Mouse (Mus musculus) MEL (cell line): ENCODE measurements around the gene Phlda2. TPM values are rescaled to one million over a fixed set of nuclear protein-coding genes. Genes with fewer than 3 reads are reported as not detected.

Experiments
- DNase-seq: peaks from one replicate; pipeline ENCODE4 v3.0.0; 2011; ENCODE audit warnings: low read depth, low spot score
- H3K27ac ChIP-seq: 2 replicates; pipeline ENCODE4 v1.5.1; 2012; ENCODE audit warnings: low read depth, mild to moderate bottlenecking, control low read depth, low read length, moderate library complexity; ENCODE audit not compliant: control insufficient read depth
- H3K27me3 ChIP-seq, 2 experiments: fragments of 150-350 bp in 1 of 2; sonication (generic) in 1 of 2; 2 replicates each; pipeline ENCODE4 v1.6.1; 2012; ENCODE audit warnings: low read length in 2 of 2, mild to moderate bottlenecking in 2 of 2, improper control_type of control experiment in 1 of 2, moderate library complexity in 1 of 2; ENCODE audit not compliant: insufficient read depth in 2 of 2, control insufficient read depth in 1 of 2
- H3K36me3 ChIP-seq, 2 experiments: 2 replicates each; pipeline ENCODE4 v1.6.1; 2012 to 2014; ENCODE audit warnings: low read length in 2 of 2, improper control_type of control experiment in 1 of 2, inconsistent platforms in 1 of 2, mild to moderate bottlenecking in 1 of 2; ENCODE audit not compliant: insufficient read depth in 2 of 2, control insufficient read depth in 1 of 2
- H3K4me1 ChIP-seq, 2 experiments: fragments of 150-350 bp in 1 of 2; sonication (generic) in 1 of 2; 2 replicates each; pipeline ENCODE4 v1.6.1; 2012; ENCODE audit warnings: low read length in 2 of 2, improper control_type of control experiment in 1 of 2, mild to moderate bottlenecking in 1 of 2; ENCODE audit not compliant: insufficient read depth in 2 of 2, control insufficient read depth in 1 of 2
- H3K4me3 ChIP-seq, 2 experiments: fragments of 150-350 bp in 1 of 2; sonication (generic) in 1 of 2; 2 replicates each; pipeline ENCODE4 v1.5.1; 2012; ENCODE audit warnings: low read depth in 2 of 2, low read length in 2 of 2, mild to moderate bottlenecking in 2 of 2, moderate library complexity in 2 of 2, control low read depth in 1 of 2, improper control_type of control experiment in 1 of 2; ENCODE audit not compliant: control insufficient read depth in 1 of 2, insufficient read depth in 1 of 2
- H3K79me2 ChIP-seq: 2 replicates; pipeline ENCODE4 v1.6.1; 2012; ENCODE audit warnings: mild to moderate bottlenecking, low read length, moderate library complexity; ENCODE audit not compliant: control insufficient read depth, poor library complexity, insufficient read depth
- H3K9ac ChIP-seq: 2 replicates; pipeline ENCODE4 v1.6.1; 2012; ENCODE audit warnings: low read depth, mild to moderate bottlenecking, control low read depth, low read length, moderate library complexity; ENCODE audit not compliant: control insufficient read depth, poor library complexity, severe bottlenecking
- H3K9me3 ChIP-seq: fragments of 150-350 bp; sonication (generic); replicated peaks from 2 replicates; pipeline ENCODE4 v1.6.1; 2012; ENCODE audit warnings: mild to moderate bottlenecking, low read length, improper control_type of control experiment, moderate library complexity; ENCODE audit not compliant: insufficient read depth
- BHLHE40 ChIP-seq: IDR thresholded peaks from 2 replicates; pipeline ENCODE4 v1.6.1; 2012; ENCODE audit warnings: low read depth, mild to moderate bottlenecking, inconsistent platforms, low read length, improper control_type of control experiment, borderline replicate concordance
- CHD2 ChIP-seq: IDR thresholded peaks from 2 replicates; pipeline ENCODE4 v1.6.1; 2011; ENCODE audit warnings: low read length, improper control_type of control experiment
- CTCF ChIP-seq, 3 experiments: IDR thresholded peaks in 2 of 3; conservative IDR thresholded peaks in 1 of 3; 2 replicates each; pipeline ENCODE4 v1.5.1; 2011 to 2012; ENCODE audit warnings: low read length in 3 of 3, low read depth in 2 of 3, mild to moderate bottlenecking in 2 of 3, improper control_type of control experiment in 1 of 3, inconsistent platforms in 1 of 3, mixed read lengths in 1 of 3, moderate library complexity in 1 of 3; ENCODE audit not compliant: control insufficient read depth in 1 of 3, insufficient read depth in 1 of 3, poor library complexity in 1 of 3, severe bottlenecking in 1 of 3
- E2F4 ChIP-seq: IDR thresholded peaks from 2 replicates; pipeline ENCODE4 v1.6.1; 2011; ENCODE audit warnings: low read depth, low read length, improper control_type of control experiment, borderline replicate concordance
- GABPA ChIP-seq: IDR thresholded peaks from 2 replicates; pipeline ENCODE4 v1.6.1; 2012; ENCODE audit warnings: low read depth, mild to moderate bottlenecking, inconsistent platforms, low read length, improper control_type of control experiment, moderate library complexity
- GATA1 ChIP-seq: IDR thresholded peaks from 2 replicates; pipeline ENCODE4 v1.6.1; 2011; ENCODE audit warnings: low read depth, low read length, improper control_type of control experiment
- HCFC1 ChIP-seq: IDR thresholded peaks from 2 replicates; pipeline ENCODE4 v1.6.1; 2012; ENCODE audit warnings: low read depth, mild to moderate bottlenecking, inconsistent platforms, low read length, improper control_type of control experiment, moderate library complexity
- JUND ChIP-seq: IDR thresholded peaks from 2 replicates; pipeline ENCODE4 v1.6.1; 2011; ENCODE audit warnings: low read depth, mild to moderate bottlenecking, improper control_type of control experiment, low read length
- MAFK ChIP-seq: IDR thresholded peaks from 2 replicates; pipeline ENCODE4 v1.6.1; 2011; ENCODE audit warnings: low read depth, mild to moderate bottlenecking, low read length, improper control_type of control experiment, borderline replicate concordance
- MAX ChIP-seq: IDR thresholded peaks from 2 replicates; pipeline ENCODE4 v1.6.1; 2011; ENCODE audit warnings: low read length, improper control_type of control experiment
- MAZ ChIP-seq: IDR thresholded peaks from 2 replicates; pipeline ENCODE4 v1.6.1; 2012; ENCODE audit warnings: low read depth, mild to moderate bottlenecking, inconsistent platforms, low read length, improper control_type of control experiment
- MEF2A ChIP-seq: IDR thresholded peaks from 2 replicates; pipeline ENCODE4 v1.6.1; 2014; ENCODE audit warnings: low read depth, mild to moderate bottlenecking, inconsistent platforms, low read length, improper control_type of control experiment; ENCODE audit not compliant: poor library complexity, insufficient replicate concordance, severe bottlenecking; ENCODE audit errors: extremely low read depth
- MYB ChIP-seq: IDR thresholded peaks from 2 replicates; pipeline ENCODE4 v1.6.1; 2011; ENCODE audit warnings: mild to moderate bottlenecking, low read depth, low read length, improper control_type of control experiment
- NELFE ChIP-seq: IDR thresholded peaks from 2 replicates; pipeline ENCODE4 v1.6.1; 2011; ENCODE audit warnings: low read depth, low read length, improper control_type of control experiment
- NRF1 ChIP-seq: IDR thresholded peaks from 2 replicates; pipeline ENCODE4 v1.6.1; 2014; ENCODE audit warnings: low read depth, mild to moderate bottlenecking, inconsistent platforms, low read length, improper control_type of control experiment, moderate library complexity; ENCODE audit not compliant: poor library complexity, insufficient read depth, severe bottlenecking
- POLR2A ChIP-seq, 2 experiments: IDR thresholded peaks; 2 replicates each; pipeline ENCODE4 v1.6.1; 2011 to 2012; ENCODE audit warnings: low read length in 2 of 2, mild to moderate bottlenecking in 2 of 2, control low read depth in 1 of 2, improper control_type of control experiment in 1 of 2, low read depth in 1 of 2, moderate library complexity in 1 of 2; ENCODE audit not compliant: control insufficient read depth in 1 of 2, insufficient read depth in 1 of 2, poor library complexity in 1 of 2
- POLR2AphosphoS2 ChIP-seq: IDR thresholded peaks from 2 replicates; pipeline ENCODE4 v1.6.1; 2011; ENCODE audit warnings: low read length, improper control_type of control experiment
- RAD21 ChIP-seq: IDR thresholded peaks from 2 replicates; pipeline ENCODE4 v1.6.1; 2011; ENCODE audit warnings: mild to moderate bottlenecking, low read depth, low read length, improper control_type of control experiment
- RCOR1 ChIP-seq: IDR thresholded peaks from 2 replicates; pipeline ENCODE4 v1.6.1; 2012; ENCODE audit warnings: low read depth, mild to moderate bottlenecking, inconsistent platforms, low read length, improper control_type of control experiment
- SIN3A ChIP-seq: IDR thresholded peaks from 2 replicates; pipeline ENCODE4 v1.6.1; 2012; ENCODE audit warnings: low read length, improper control_type of control experiment, inconsistent platforms
- SMC3 ChIP-seq: IDR thresholded peaks from 2 replicates; pipeline ENCODE4 v1.6.1; 2011; ENCODE audit warnings: low read depth, low read length, improper control_type of control experiment
- TAL1 ChIP-seq: IDR thresholded peaks from 2 replicates; pipeline ENCODE4 v1.6.1; 2012; ENCODE audit warnings: mild to moderate bottlenecking, inconsistent platforms, low read length, moderate library complexity, mixed read lengths
- TCF12 ChIP-seq: IDR thresholded peaks from 2 replicates; pipeline ENCODE4 v1.6.1; 2014; ENCODE audit warnings: low read depth, mild to moderate bottlenecking, inconsistent platforms, low read length, improper control_type of control experiment, moderate library complexity
- UBTF ChIP-seq: IDR thresholded peaks from 2 replicates; pipeline ENCODE4 v1.6.1; 2012; ENCODE audit warnings: low read depth, mild to moderate bottlenecking, inconsistent platforms, low read length, improper control_type of control experiment, moderate library complexity, borderline replicate concordance; ENCODE audit not compliant: insufficient read depth
- USF1 ChIP-seq: IDR thresholded peaks from 2 replicates; pipeline ENCODE4 v1.6.1; 2014; ENCODE audit warnings: low read depth, mild to moderate bottlenecking, inconsistent platforms, low read length, improper control_type of control experiment, moderate library complexity
- USF2 ChIP-seq, 2 experiments: IDR thresholded peaks; 2 replicates each; pipeline ENCODE4 v1.6.1; 2011 to 2012; ENCODE audit warnings: improper control_type of control experiment in 2 of 2, low read length in 2 of 2, borderline replicate concordance in 1 of 2, inconsistent platforms in 1 of 2, low read depth in 1 of 2, mild to moderate bottlenecking in 1 of 2; ENCODE audit not compliant: insufficient read depth in 1 of 2
- ZC3H11A ChIP-seq: IDR thresholded peaks from 2 replicates; pipeline ENCODE4 v1.6.1; 2012; ENCODE audit warnings: low read depth, mild to moderate bottlenecking, inconsistent platforms, low read length, improper control_type of control experiment
- ZMIZ1 ChIP-seq: IDR thresholded peaks from 2 replicates; pipeline ENCODE4 v1.6.1; 2012; ENCODE audit warnings: low read depth, mild to moderate bottlenecking, inconsistent platforms, low read length, improper control_type of control experiment, moderate library complexity
- polyA plus RNA-seq, 2 experiments: library from polyadenylated mRNA; stranded (reverse) in 1 of 2; unstranded in 1 of 2; fragments of >175 nt in 1 of 2; fragments of >200 nt in 1 of 2; gene quantifications; 2 replicates each; pipeline versions ENCODE4 v1.2.1 to v1.2.4; 2012; ENCODE audit warnings: low replicate concordance in 2 of 2, low read depth in 1 of 2; ENCODE audit not compliant: insufficient read length in 2 of 2, insufficient read depth in 1 of 2, missing spikeins in 1 of 2
- total RNA-seq: library from RNA; depleted of rRNA; stranded (reverse); fragments of 300-350 nt; gene quantifications from 2 replicates; pipeline ENCODE4 v1.2.3, GENCODE M21; 2012

Phlda2 gene
- total and polyA plus RNA-seq, 3 experiments = 152 to 253 TPM; not detected in 1

GRCm38 (mm10) chr7:143498584-143498983, 4.4 kb downstream of the Phlda2 start:
- H3K36me3 ChIP-seq = peaks cover 0 to 33% of the 10 kb centered on the region in 2 experiments; a peak in 2 of 4 replicates
- no peak overlapping the region for H3K4me3 ChIP-seq
- H3K79me2 ChIP-seq = peaks cover 10% of the 10 kb centered on the region
- no peaks in the 10 kb centered on the region for H3K9me3 ChIP-seq
- DNase-seq = no peak
- no peak overlapping the region for H3K9ac ChIP-seq
- TF ChIP-seq NRF1 = no peak
- no peak for TF ChIP-seq SIN3A
- no peak for TF ChIP-seq USF2 (IDR thresholded peaks at IDR 0.05; ENCODE audit: borderline replicate concordance in 1 of 2, insufficient read depth in 1 of 2, low read depth in 1 of 2, low read length in 2 of 2)
- no peak for TF ChIP-seq HCFC1
- no peak for TF ChIP-seq RCOR1
- no peak for TF ChIP-seq MAZ
- TF ChIP-seq SMC3 = no peak
- no peak for TF ChIP-seq MYB
- no peak for TF ChIP-seq E2F4
- no peak for TF ChIP-seq POLR2A (IDR thresholded peaks at IDR 0.05; ENCODE audit: control insufficient read depth in 1 of 2, insufficient read depth in 1 of 2, low read depth in 1 of 2, low read length in 2 of 2, poor library complexity in 1 of 2)
- TF ChIP-seq MAFK = no peak
- no peak for TF ChIP-seq USF1
- no peaks in the 10 kb centered on the region for H3K27me3 ChIP-seq
- H3K27ac ChIP-seq = no peak overlapping the region
- H3K4me1 ChIP-seq = peaks cover 27 to 46% of the 10 kb centered on the region in 2 experiments

GRCm38 (mm10) chr7:143495104-143495961, 7.6 kb downstream of the Phlda2 start:
- no peaks in the 10 kb centered on the region for H3K27me3 ChIP-seq
- H3K4me1 ChIP-seq = peaks cover 24 to 40% of the 10 kb centered on the region in 2 experiments
- peak; percentile 94 for DNase-seq
- no peaks in the 10 kb centered on the region for H3K9me3 ChIP-seq
- H3K4me3 ChIP-seq = 0 out of 4 replicates have a peak overlapping the region, but pooled peaks of 1 of the 2 experiments have one; percentile 0
- peak overlapping the region; percentile 58 for H3K9ac ChIP-seq
- peaks cover 0 to 31% of the 10 kb centered on the region in 2 experiments; a peak in 2 of 4 replicates for H3K36me3 ChIP-seq
- H3K79me2 ChIP-seq = no peaks in the 10 kb centered on the region
- H3K27ac ChIP-seq = peak overlapping the region; percentile 99
- TF ChIP-seq POLR2A (IDR thresholded peaks at IDR 0.05; ENCODE audit: control insufficient read depth in 1 of 2, insufficient read depth in 1 of 2, low read depth in 1 of 2, low read length in 2 of 2, poor library complexity in 1 of 2) (peak; percentile 15 to 67; a peak in 2 of 4 replicates), GATA1 (peak; percentile 70), BHLHE40 (peak; percentile 17; the same call in 1 of the 2 replicates), RAD21 (no peak), HCFC1 (peak; percentile 18), NELFE (peak; percentile 58), SIN3A (peak; percentile 86), CHD2 (no peak), UBTF (no peak), ZMIZ1 (no peak), MAX (peak; percentile 97), MAFK (peak; percentile 49; the same call in 1 of the 2 replicates), POLR2AphosphoS2 (no peak; the same call in 1 of the 2 replicates), JUND (peak; percentile 44), GABPA (peak; percentile 80), USF1 (peak; percentile 90), TAL1 (peak; percentile 67), MEF2A (no peak), ZC3H11A (no peak), USF2 (IDR thresholded peaks at IDR 0.05; ENCODE audit: borderline replicate concordance in 1 of 2, insufficient read depth in 1 of 2, low read depth in 1 of 2, low read length in 2 of 2) (peak in 1 of 2 experiments; percentile 33; a peak in 1 of 4 replicates), CTCF (IDR thresholded peaks at IDR 0.05 in 2 of 3, conservative IDR thresholded peaks at IDR 0.05 in 1 of 3; ENCODE audit: control insufficient read depth in 1 of 3, insufficient read depth in 1 of 3, low read depth in 2 of 3, low read length in 3 of 3, poor library complexity in 1 of 3, severe bottlenecking in 1 of 3) (no peak), TCF12 (peak; percentile 58)
